Mouse (Mus musculus): ENCODE measurements around the gene Tm7sf2.

- TF ChIP-seq CTCF (IDR thresholded peaks at IDR 0.05; ENCODE audit: insufficient read depth, low read depth, low read length), result no peak
- TF ChIP-seq POLR2A (IDR thresholded peaks at IDR 0.05; ENCODE audit: insufficient read depth, low read depth, low read length), result no peak
Observed at GRCm38 (mm10) chr19:6048681-6049410, 19.3 kb downstream of the Tm7sf2 start.

Measured in olfactory bulb, adult 2 months (tissue).